Mouse (Mus musculus): ENCODE data around the gene Kctd10.
A peak's percentile ranks its signal among the peaks of the same experiment; 100 is the strongest.

The Kctd10 gene

GRCm38 (mm10) chr5:114373581-114373980 lies 6.7 kb downstream of the Kctd10 start:
- Histone ChIP-seq H3K9me3 (ENCODE audit: low read length) (no peaks in the 10 kb centered on the region), H3K36me3 (ENCODE audit: insufficient read depth, low read length) (peaks cover 70% of the 10 kb centered on the region)
- TF ChIP-seq POU5F1 (IDR thresholded peaks at IDR 0.05; ENCODE audit: borderline replicate concordance, low read length) = no peak
- TF ChIP-seq CTCF (conservative IDR thresholded peaks at IDR 0.05; ENCODE audit: low read length) = no peak
- TF ChIP-seq NANOG (IDR thresholded peaks at IDR 0.05; ENCODE audit: borderline replicate concordance, low read length) = no peak

GRCm38 (mm10) chr5:114373174-114373573 lies 7.1 kb downstream of the Kctd10 start:
- Histone ChIP-seq H3K9me3 (ENCODE audit: low read length) (no peaks in the 10 kb centered on the region), H3K27me3 (ENCODE audit: insufficient read depth, low read length) (no peaks in the 10 kb centered on the region), H3K4me3 (replicated peaks; ENCODE audit: low read length) (no peak overlapping the region), H3K36me3 (ENCODE audit: insufficient read depth, low read length) (peaks cover 74% of the 10 kb centered on the region), H3K4me1 (replicated peaks; ENCODE audit: low read depth, low read length) (peaks cover 89% of the 10 kb centered on the region)
- TF ChIP-seq POU5F1 (IDR thresholded peaks at IDR 0.05; ENCODE audit: borderline replicate concordance, low read length) (no peak), CTCF (conservative IDR thresholded peaks at IDR 0.05; ENCODE audit: low read length) (no peak), NANOG (IDR thresholded peaks at IDR 0.05; ENCODE audit: borderline replicate concordance, low read length) (no peak)

More at GRCm38 (mm10) chr5:114373581-114373980, 6.7 kb downstream of the Kctd10 start:
- Histone ChIP-seq H3K4me3 (replicated peaks; ENCODE audit: low read length) (0 out of 2 replicates have a peak overlapping the region, but pooled peaks have one; percentile 7), H3K27me3 (ENCODE audit: insufficient read depth, low read length) (no peaks in the 10 kb centered on the region), H3K4me1 (replicated peaks; ENCODE audit: low read depth, low read length) (peaks cover 90% of the 10 kb centered on the region)

- no peaks in the 10 kb centered on the region for H3K9me3 ChIP-seq (ENCODE audit: low read length)
- TF ChIP-seq POU5F1 (IDR thresholded peaks at IDR 0.05; ENCODE audit: borderline replicate concordance, low read length) = no peak
- TF ChIP-seq NANOG (IDR thresholded peaks at IDR 0.05; ENCODE audit: borderline replicate concordance, low read length) = no peak
- no peak for TF ChIP-seq CTCF (conservative IDR thresholded peaks at IDR 0.05; ENCODE audit: low read length)
- H3K4me3 ChIP-seq (replicated peaks; ENCODE audit: low read length) = peak overlapping the region; percentile 50
Observed at GRCm38 (mm10) chr5:114372565-114372964, 7.7 kb downstream of the Kctd10 start.

GRCm38 (mm10) chr5:114371731-114372473 lies 8.4 kb downstream of the Kctd10 start:
- Histone ChIP-seq H3K4me3 (replicated peaks; ENCODE audit: low read length) (peak overlapping the region; percentile 50; the same call in 1 of the 2 replicates), H3K36me3 (ENCODE audit: insufficient read depth, low read length) (peaks cover 87% of the 10 kb centered on the region), H3K27me3 (ENCODE audit: insufficient read depth, low read length) (no peaks in the 10 kb centered on the region), H3K4me1 (replicated peaks; ENCODE audit: low read depth, low read length) (peaks cover 88% of the 10 kb centered on the region), H3K9me3 (ENCODE audit: low read length) (no peaks in the 10 kb centered on the region)
- no peak for TF ChIP-seq CTCF (conservative IDR thresholded peaks at IDR 0.05; ENCODE audit: low read length)

More at GRCm38 (mm10) chr5:114372565-114372964, 7.7 kb downstream of the Kctd10 start:
- Histone ChIP-seq H3K36me3 (ENCODE audit: insufficient read depth, low read length) (peaks cover 80% of the 10 kb centered on the region), H3K4me1 (replicated peaks; ENCODE audit: low read depth, low read length) (peaks cover 87% of the 10 kb centered on the region), H3K27me3 (ENCODE audit: insufficient read depth, low read length) (no peaks in the 10 kb centered on the region)

- TF ChIP-seq CTCF (conservative IDR thresholded peaks at IDR 0.05; ENCODE audit: low read length) (no peak), POU5F1 (IDR thresholded peaks at IDR 0.05; ENCODE audit: borderline replicate concordance, low read length) (no peak), NANOG (IDR thresholded peaks at IDR 0.05; ENCODE audit: borderline replicate concordance, low read length) (no peak)
Observed at GRCm38 (mm10) chr5:114371331-114371730, 9.0 kb downstream of the Kctd10 start.

GRCm38 (mm10) chr5:114370371-114370776 lies 9.9 kb downstream of the Kctd10 start:
- no peaks in the 10 kb centered on the region for H3K27me3 ChIP-seq (ENCODE audit: insufficient read depth, low read length)
- H3K4me1 ChIP-seq (replicated peaks; ENCODE audit: low read depth, low read length) = peaks cover 93% of the 10 kb centered on the region
- TF ChIP-seq CTCF (conservative IDR thresholded peaks at IDR 0.05; ENCODE audit: low read length) = no peak
- no peak for TF ChIP-seq NANOG (IDR thresholded peaks at IDR 0.05; ENCODE audit: borderline replicate concordance, low read length)
- TF ChIP-seq POU5F1 (IDR thresholded peaks at IDR 0.05; ENCODE audit: borderline replicate concordance, low read length) = no peak
- peaks cover 99% of the 10 kb centered on the region for H3K36me3 ChIP-seq (ENCODE audit: insufficient read depth, low read length)
- no peak overlapping the region for H3K4me3 ChIP-seq (replicated peaks; ENCODE audit: low read length)
- no peaks in the 10 kb centered on the region for H3K9me3 ChIP-seq (ENCODE audit: low read length)

More at GRCm38 (mm10) chr5:114371331-114371730, 9.0 kb downstream of the Kctd10 start:
- Histone ChIP-seq H3K27me3 (ENCODE audit: insufficient read depth, low read length) (no peaks in the 10 kb centered on the region), H3K36me3 (ENCODE audit: insufficient read depth, low read length) (peaks cover 93% of the 10 kb centered on the region), H3K4me3 (replicated peaks; ENCODE audit: low read length) (no peak overlapping the region), H3K4me1 (replicated peaks; ENCODE audit: low read depth, low read length) (peaks cover 93% of the 10 kb centered on the region), H3K9me3 (ENCODE audit: low read length) (no peaks in the 10 kb centered on the region)

- TF ChIP-seq POU5F1 (IDR thresholded peaks at IDR 0.05; ENCODE audit: borderline replicate concordance, low read length) (no peak), CTCF (conservative IDR thresholded peaks at IDR 0.05; ENCODE audit: low read length) (no peak), NANOG (IDR thresholded peaks at IDR 0.05; ENCODE audit: borderline replicate concordance, low read length) (no peak)
- H3K27me3 ChIP-seq (ENCODE audit: insufficient read depth, low read length) = no peaks in the 10 kb centered on the region
- no peak overlapping the region for H3K4me3 ChIP-seq (replicated peaks; ENCODE audit: low read length)
- H3K4me1 ChIP-seq (replicated peaks; ENCODE audit: low read depth, low read length) = peaks cover 92% of the 10 kb centered on the region
- peaks cover 99% of the 10 kb centered on the region for H3K36me3 ChIP-seq (ENCODE audit: insufficient read depth, low read length)
- H3K9me3 ChIP-seq (ENCODE audit: low read length) = no peaks in the 10 kb centered on the region
Observed at GRCm38 (mm10) chr5:114369921-114370320, 10.4 kb downstream of the Kctd10 start.

GRCm38 (mm10) chr5:114368803-114369496 lies 11.4 kb downstream of the Kctd10 start:
- no peaks in the 10 kb centered on the region for H3K9me3 ChIP-seq (ENCODE audit: low read length)
- no peak for TF ChIP-seq POU5F1 (IDR thresholded peaks at IDR 0.05; ENCODE audit: borderline replicate concordance, low read length)
- TF ChIP-seq NANOG (IDR thresholded peaks at IDR 0.05; ENCODE audit: borderline replicate concordance, low read length) = no peak
- TF ChIP-seq CTCF (conservative IDR thresholded peaks at IDR 0.05; ENCODE audit: low read length) = no peak
- peaks cover 85% of the 10 kb centered on the region for H3K4me1 ChIP-seq (replicated peaks; ENCODE audit: low read depth, low read length)
- H3K27me3 ChIP-seq (ENCODE audit: insufficient read depth, low read length) = no peaks in the 10 kb centered on the region
- peaks cover 99% of the 10 kb centered on the region for H3K36me3 ChIP-seq (ENCODE audit: insufficient read depth, low read length)
- H3K4me3 ChIP-seq (replicated peaks; ENCODE audit: low read length) = no peak overlapping the region
